Mouse (Mus musculus): ENCODE data around the gene Parp8. TPM values are rescaled to one million over a fixed set of nuclear protein-coding genes. Genes with fewer than 3 reads are reported as not detected.

The Parp8 gene
- total RNA-seq, 4 experiments from 2014 or later = 9.7 to 12.1 (median 11.0) TPM

DNA sequence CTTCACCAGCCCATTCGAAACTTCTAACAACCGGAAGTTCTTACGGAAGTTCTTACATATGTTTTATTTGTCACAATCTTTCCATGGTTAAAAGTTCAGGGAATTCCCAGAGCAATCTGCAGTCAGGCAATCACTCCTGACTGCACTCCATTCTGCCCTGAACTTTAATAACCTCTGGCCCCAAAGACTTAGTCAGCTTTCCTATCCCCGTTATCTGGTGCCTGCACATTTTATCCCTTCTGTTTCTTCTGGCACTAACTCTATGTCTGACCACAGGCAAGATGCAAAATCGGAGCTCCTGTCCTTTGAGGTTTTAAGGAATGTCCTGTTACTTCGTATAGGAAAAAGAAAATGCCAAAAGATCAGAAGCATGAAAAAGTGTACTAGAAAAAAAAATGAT, 4.7 kb downstream of the Parp8 start:
- DNase-seq (ENCODE audit: low spot score in 2 of 2) = no peak

DNA sequence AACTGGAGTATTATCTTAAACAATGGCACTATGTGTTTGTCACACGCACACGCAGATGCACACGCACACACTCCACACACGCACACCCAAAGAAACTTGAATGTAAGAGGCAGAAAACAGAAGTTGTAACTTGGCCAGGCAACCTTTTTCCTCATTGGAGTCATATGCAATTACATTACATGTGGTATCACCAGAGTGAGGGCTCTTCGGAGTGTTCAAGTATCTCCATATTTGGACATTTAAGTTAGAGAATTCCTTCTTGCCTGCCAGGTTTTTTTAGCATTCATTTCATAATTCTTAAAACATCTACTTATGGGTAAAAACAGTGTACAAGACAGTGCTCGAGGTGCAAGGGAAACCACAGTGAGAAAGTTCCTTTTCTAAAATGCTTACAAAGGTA, 6.7 kb downstream of the Parp8 start:
- no peak for DNase-seq (ENCODE audit: low spot score in 2 of 2)

DNA sequence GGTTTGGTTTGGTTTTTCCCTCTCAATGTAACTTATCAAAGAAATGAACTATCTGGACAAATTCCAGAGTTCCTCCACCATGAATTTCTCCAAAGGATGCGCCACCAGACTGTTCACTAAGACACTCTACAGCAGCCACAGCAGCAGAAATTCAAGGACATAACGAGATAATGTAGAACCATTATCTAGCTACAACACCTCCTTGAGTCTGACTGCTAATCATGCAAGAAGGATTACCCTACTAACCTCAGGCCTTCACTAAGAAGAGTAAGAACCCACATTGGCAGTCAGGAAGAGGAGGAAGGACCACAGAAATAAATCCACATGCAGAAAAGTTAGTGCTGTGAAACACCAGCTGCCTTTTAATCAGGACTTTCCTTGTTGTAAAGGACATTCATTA, 11.8 kb downstream of the Parp8 start:
- DNase-seq (ENCODE audit: low spot score in 2 of 2) = no peak

DNA sequence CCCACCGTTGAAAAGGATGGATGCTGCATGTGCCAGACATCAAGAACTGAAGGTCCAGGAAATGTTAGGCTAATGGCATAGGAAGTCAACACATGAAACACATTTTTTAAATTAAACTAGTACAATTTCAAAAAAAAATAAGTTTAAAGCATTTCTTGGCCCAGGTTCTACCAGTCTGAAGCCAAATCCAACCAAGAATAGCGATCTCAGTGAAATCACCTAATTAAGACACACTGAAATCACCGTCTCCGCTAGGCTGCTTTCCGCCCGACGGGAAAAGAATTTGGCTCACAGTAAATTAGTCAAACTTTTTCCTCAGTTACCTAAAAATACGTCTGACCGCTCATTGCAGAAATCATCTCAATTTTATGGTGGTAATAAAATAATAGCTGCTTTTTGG, 13.3 kb downstream of the Parp8 start:
- no peak for DNase-seq (ENCODE audit: low spot score in 2 of 2)

DNA sequence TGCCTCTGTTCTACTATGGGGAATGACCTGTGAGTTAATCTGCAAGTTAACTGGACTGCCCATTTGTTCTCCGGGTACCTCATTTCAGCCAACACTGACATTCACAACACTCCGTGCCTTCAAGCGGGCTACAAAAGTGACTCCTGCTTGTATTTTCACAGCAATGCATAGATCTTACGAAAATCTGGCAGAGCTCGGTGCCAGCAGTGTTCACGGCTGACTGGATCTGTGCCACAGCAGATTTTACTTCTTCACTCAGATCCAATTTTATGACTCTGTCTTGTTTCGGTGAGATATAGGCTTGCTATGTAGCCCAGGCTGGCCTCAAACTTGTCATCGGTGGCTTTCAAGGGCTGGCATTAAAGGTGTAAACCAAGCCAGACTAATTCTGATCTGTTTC, 15.2 kb downstream of the Parp8 start:
- DNase-seq (ENCODE audit: low spot score in 2 of 2) = no peak

DNA sequence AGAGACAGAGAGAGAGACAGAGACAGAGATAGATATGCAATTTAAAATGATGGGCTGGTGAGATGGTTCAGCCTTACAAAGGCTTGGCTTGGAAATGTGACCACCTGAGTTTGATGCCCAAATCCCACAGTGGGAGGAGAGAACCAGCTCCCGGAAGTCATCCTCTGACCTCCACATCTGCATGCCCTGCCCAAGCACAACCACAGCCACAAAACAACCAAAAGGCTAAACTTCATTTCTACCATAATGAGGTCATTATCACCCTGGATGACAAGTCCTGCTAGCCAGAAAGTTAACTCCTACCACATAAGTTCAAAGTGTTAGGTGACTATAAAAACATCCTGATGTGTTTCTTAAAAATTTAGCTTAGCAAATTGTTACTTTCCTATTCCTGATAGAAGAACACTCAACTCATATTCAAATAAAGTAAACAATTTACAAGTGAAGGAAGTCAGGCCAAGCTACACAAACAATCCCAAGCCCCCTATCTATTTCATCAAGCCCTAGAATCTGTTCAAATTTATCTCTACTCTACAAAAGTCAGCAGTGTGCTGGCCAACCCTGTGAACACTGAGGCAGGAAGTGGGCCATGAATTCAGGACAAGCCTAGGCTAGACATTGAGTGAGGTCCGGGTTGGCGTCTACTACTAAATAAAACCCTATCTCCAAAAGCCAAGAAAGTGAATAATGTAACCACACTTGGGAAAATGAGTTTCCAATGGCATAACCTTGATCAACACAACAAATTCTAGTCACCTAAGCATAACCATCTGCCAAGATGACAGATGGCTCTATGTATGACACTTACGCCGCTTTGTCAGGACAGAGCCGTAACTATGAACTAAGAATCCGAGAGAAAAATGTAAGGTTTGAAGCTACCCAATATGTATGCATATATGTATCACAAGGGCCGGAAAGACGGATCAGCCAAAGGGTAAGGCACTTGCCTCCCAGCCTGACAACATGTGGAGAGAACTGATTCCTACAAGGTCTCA, 17.0 kb downstream of the Parp8 start:
- DNase-seq (ENCODE audit: low spot score in 2 of 2) = no peak

DNA sequence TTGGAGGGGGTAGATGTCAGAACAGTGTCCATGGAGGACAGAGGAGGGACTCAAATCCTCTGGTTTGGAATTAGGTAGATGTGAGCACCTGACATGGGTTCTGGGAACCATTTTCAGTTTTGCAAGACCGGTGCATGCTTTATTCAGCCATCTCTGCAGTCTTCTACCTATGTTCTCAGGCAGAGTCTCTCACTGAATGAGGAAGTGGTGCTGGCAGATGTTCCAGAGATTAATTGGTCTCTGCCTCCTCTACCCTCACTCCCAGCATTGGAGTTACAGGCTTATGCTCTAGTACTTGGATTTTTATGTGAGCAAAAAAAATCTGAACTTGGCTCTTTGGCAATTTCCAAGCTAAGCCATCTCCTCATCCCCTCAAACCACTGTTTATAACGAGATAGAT, 17.8 kb downstream of the Parp8 start:
- DNase-seq (ENCODE audit: low spot score in 2 of 2) = no peak

DNA sequence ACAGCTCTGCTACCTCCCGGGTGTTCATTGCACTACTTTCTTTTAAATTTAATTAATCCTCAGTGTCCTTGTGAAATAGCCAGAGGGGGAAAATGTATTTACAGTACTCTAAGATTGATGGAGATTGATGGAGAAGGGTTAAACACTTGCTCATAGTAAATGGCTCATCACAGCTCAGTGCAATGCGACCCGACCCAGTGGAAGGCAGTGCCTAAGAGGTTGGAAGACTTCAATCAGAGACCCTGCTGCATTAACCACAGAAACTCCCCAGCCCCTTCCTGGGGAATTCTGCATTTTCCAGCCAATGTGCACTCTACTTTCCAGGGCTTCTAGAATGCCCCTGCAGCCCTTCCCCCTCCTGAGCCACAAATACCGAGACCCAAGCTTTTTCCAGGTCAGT, 18.7 kb downstream of the Parp8 start:
- no peak for DNase-seq (ENCODE audit: low spot score in 2 of 2)

DNA sequence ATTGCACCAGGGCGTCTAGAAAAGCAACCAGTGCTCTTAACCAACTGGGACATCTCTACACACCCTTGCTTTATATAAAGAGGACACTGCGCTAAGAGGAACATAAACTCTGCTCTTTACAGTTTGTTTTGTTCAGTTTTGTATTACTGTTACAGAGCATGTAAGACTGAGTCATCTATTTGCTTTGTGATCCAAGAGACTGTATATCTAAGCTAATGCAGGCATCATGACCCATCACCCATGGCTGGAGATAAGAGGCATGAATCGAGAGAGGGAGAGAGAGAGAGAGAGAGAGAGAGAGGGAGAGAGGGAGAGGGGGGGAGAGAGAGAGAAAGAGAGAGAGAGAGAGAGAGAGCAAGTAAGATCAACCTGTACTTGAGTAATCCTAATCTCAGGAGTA, 24.8 kb downstream of the Parp8 start:
- no peak for DNase-seq (ENCODE audit: low spot score in 2 of 2)

DNA sequence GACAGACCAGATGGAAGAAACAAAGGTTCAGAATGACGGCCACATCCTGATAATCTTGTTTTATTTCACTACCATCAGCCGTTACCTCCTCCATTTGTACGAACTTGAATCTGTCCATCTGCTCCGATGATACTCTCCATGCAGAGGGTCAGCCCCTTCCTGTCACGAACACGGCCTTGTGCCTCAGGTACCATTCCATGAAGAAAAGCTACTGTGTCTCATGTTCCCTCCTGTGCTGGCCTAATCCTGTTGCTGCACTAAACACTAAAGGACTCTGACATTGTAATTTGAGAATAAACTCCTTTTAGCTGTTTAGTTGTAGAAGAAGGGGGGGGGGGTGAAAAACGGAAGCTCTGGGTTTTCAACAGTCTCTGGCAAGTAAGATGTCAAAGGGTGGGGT, 33.8 kb downstream of the Parp8 start:
- no peak for DNase-seq (ENCODE audit: low spot score in 2 of 2)

DNA sequence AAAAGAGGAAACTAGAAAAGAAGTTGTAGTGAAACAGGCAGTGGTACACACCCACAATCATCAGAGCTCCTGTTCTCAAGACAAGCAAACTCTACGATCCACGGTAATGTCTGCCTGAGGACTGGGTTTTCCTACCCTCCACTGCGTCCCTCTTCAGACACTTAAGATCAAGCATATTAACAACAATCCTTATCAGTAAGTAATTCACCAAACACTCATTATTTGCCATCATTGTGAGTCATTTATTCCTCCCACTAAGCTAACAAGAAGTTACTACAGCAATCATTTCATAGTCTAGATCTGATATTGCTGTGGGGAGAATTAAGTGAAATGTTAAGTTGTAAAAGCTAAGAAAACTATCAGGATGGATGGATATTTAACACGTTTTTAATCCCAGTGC, 35.0 kb downstream of the Parp8 start:
- no peak for DNase-seq (ENCODE audit: low spot score in 2 of 2)

DNA sequence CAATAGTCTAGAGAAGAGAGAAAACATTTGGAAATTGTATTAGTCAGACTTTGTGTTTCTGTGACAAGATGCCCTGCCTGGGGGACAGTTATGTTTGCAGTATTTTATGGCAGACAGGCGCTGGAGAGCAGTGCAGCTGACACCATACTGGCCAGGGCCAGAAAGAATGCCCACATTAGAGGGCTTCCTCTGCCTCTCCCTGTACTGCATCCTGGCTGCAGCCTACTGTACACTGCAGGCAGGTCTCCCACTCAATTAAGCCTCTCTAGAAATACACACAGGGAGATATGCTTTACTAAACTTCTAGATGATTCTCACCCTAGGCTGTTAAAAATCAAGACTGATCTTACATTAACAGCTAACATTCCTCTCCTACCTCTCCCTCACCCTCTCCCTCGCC, 36.6 kb downstream of the Parp8 start:
- DNase-seq (ENCODE audit: low spot score in 2 of 2) = no peak

DNA sequence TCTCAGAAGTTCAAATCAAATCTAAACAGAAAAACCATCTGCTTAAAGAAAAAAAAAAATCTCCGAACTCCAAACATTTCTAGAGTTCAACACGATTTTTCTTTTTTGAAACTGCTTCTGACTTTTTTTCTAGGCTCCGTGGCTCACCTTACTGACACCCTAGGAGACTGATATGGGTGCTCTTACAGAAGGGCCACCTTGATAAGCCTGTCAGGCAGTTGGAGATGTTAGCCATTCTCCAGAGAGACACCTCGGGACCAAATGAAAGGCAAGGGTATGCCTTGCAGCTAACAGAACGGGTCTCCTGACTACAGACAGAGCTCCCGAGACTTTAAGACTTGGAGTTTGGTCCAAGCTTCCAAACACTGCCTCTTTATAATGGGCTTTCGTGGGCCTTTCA, 37.1 kb downstream of the Parp8 start:
- no peak for DNase-seq (ENCODE audit: low spot score in 2 of 2)

DNA sequence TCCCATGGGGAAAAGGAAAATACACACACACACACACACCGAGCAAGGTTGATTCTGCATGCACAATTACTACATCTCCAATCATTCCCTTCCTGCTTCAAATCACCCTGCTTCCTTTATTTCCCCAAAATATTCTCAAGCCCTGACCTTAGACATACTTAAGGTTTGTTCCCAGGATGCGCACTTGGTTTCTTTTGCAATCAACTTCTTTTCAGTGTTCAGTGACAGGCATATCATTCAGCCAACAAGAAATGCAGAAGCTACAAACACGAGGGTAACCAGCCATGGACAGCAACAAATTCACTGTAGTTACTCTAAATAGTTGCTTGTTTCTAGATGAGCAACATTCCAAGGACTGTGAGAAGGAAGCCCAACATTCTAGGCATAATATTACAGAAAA, 38.1 kb downstream of the Parp8 start:
- DNase-seq (ENCODE audit: low spot score in 2 of 2) = no peak

DNA sequence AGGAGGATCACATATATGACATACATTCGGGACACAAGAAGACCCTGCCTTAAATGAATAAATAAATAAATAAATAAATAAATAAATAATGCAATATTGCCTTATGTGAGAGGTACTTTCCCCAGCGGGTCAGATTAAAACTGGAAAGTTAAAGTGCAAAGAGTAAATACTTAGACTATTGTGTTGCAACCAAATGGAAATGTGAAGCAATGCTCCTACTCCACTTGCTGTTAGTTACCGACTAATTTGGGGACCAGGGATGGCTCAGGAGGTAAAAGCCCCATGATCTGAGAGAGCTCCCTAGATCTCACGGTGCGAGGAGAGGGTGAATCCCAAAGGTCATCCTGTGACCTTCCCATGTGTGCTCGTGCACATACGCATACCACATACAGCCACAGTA, 38.7 kb downstream of the Parp8 start:
- no peak for DNase-seq (ENCODE audit: low spot score in 2 of 2)

DNA sequence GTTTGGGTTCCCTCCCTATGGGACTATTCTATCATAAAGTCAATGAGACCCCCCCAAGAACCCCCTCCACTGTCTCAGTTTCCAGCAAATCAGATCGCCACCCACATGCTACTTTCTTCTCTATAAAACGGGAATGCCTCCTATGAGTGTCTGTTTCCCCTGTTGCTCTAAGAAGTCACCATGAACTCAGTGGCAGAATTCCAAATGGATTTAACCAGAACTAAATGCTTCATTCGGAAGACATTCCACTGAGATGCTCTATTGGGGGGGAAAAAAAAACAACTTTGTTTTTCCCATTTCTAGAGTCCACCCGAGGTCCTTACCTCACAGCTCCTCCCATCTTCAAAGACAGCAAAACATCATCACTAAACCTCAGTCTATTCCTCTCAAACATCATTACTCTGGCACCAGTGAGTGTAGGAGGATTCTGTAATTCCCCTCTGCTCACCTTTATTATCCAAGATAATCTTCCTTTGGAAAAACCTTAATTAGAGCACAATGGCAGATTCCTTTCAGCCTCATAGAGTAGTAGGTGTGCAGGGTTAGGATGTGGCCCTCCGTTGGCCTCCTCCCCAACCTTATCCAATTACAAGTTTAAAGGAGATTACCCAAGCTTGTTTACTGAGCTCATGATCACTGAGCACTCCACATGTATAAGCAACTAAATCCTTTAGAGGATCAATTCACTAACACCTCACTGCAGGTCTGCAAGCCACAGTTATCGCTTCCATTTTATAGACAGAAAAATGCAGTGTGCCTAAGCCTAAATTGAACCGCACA, 51.1 kb downstream of the Parp8 start:
- DNase-seq (ENCODE audit: low spot score in 2 of 2) = no peak

DNA sequence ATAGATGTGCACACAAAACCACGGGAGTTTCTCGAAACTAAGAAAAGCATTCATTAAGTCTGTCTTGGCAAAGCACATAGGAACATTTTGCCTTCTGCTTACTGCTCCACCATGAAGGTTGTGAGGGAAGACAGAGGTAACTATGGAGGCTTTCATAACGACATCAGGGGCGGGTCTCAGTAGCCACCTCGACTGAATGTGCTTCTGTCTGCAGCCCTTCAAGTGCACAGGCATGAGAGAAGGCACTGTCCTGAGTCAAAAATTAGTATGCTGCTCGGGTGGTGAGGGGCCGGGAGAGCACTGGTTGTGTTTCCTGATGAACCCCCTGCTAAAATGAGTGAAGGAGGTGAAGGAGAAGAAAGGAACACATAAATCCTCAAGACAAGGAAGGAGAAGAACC, 51.8 kb downstream of the Parp8 start:
- no peak for DNase-seq (ENCODE audit: low spot score in 2 of 2)

DNA sequence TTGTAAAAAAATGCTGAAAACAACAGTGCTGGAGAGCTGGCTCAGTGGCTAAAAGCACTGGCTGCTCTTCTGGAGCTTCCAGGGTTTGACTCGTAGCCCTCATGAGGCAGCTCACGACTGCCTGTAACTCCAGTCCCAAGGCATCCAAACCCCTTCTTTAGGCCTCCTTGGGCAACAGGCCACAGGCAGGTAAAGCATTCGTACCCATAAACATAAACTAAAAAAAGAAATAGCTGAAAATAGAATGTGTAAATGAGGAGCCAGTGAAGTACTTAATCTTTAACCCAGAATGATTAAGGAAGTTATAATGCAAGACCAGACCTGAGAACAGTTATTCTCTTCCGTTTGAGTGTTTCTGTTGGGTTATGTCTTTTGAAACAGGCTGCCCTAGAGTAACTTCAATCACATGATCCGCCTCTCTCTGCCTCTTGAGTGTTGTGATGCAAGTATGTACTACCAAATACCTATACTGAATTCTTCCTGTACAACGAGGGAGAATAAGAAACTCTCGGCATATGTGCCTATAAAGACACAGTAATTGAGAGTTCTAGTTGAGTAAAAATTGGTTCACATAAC, 53.2 kb downstream of the Parp8 start:
- no peak for DNase-seq (ENCODE audit: low spot score in 2 of 2)

DNA sequence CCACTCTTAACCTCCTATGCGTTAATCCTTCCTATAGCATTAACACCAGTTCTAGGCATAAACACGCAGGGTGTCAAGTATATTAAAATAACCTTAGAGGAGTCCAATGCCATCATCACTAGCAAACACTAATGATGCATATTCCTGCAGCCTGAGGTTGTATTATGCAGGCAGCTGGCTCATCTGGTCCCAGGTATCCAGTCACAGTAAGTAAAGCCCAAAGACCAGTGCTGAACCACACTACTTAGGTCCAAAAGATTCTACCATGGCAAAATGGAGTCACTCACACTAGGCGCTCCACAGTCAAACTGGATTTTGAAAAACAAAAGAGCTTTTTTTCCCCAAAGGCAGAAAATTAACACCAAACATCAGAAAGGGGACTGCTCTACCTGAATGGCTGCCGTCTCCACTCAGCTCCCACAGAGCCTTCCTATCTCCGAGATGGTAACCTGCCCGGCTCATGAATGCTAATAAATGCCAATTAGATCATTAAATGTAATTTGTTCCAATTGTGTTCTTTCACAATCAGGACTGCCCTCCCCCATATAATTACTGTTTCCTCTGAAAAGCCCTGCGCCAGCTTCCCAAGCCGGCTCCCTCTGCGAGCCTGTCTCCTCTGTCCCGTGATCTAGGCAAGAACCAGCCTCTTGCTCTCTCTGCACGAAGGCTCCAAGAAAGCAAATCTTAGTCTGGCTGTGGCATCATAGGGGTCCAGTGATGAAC, 54.5 kb downstream of the Parp8 start:
- DNase-seq (ENCODE audit: low spot score in 2 of 2) = no peak

DNA sequence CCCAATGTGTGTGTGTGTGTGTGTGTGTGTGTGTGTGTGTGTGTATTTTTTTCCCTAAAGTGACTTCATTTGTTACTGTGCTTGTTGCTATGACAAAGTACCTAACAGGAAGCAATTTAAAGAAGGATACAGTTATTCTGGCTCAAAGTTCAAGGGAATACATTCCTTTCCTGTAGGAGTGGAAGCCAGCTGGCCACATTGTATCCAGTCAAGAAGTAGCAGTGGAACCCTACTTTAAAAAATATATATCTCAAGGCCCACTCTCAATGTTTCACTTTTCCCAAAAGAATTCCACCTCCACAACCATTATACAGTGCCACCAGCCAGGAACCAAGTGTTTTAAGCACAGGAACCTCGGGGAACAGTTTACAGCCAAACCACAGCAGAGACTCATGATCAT, 55.7 kb downstream of the Parp8 start:
- DNase-seq (ENCODE audit: low spot score in 2 of 2) = no peak

DNA sequence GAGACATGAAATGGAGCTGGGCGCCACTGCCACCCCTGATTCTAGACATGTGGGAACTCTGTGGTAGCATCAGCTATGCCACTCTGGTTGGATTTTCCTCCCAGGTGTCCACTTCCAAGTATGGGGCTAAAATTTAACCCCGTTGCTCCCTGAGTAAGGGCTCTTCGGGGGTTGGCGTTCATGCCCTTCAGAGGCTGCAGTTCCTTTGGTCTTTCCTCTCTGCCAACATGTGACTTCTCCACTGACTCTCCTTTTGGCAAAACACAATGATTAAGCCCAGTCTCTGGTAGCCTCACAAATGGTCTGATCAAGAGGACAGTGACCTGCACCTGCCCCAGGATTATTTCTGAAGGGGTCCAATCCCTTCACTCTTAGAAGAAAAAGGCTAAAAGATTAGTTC, 56.4 kb downstream of the Parp8 start:
- DNase-seq (ENCODE audit: low spot score in 2 of 2) = no peak

DNA sequence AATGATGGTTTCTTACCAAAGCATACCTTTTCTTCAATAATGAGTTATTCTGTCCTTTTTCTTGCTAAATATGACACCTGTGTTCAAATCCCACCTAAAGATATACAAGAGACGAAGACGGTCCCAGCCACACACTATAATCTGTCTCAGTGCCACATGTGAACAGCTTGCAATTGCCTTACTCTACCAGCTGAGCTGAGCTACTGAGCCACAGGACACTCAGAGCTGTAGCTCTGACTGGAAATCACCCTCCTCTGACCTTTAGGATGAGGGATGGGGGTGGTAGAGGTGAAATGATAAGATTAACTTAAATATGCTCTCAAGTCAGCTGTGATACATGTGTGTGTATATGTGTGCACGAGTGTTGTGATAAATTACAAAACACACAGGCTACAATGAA, 57.9 kb downstream of the Parp8 start:
- DNase-seq (ENCODE audit: low spot score in 2 of 2) = no peak
